Mouse (Mus musculus) liver, postnatal 0 days (tissue): ENCODE measurements around the gene Abca4.

Experiments
- CTCF ChIP-seq: sonication (generic); IDR thresholded peaks from 2 replicates; pipeline ENCODE4 v1.5.1; 2016; ENCODE audit warnings: antibody characterized with exemption, low read depth
- EP300 ChIP-seq: IDR thresholded peaks from 2 replicates; pipeline ENCODE4 v1.6.1; 2016; ENCODE audit warnings: antibody characterized with exemption, low read depth, mild to moderate bottlenecking

DNA sequence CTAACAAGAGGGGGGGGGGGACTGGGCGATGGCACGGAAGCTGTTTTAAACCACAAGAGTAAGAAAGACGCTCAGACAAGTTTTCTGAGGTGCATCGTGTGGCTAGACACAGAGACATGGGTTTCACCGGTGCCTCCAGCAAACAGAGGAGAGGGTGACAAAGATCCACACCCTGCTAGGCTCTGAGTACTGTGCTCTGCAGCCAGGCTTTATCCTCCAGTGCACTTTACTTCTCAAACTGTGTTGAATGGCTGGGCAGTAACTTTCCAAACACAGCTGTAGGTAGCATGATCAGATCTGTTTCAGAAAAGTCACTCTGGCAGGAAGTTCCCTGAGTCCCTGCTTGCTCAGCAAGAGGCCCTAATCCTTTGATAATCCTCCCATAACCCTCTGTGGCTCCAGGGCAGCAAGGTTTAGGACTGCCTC lies 158.1 kb downstream of the Abca4 start:
- TF ChIP-seq EP300 = no peak
- no peak for TF ChIP-seq CTCF
